8 mouse cellular contexts compared by ENCODE assay signal in genomic region chr11:70652029-70652883, GRCm38 (mm10). TPM values are rescaled to one million over a fixed set of nuclear protein-coding genes. Genes with fewer than 3 reads are reported as not detected.
DNase-seq lines count a peak whose midpoint lies in the region; ATAC-seq and TF ChIP-seq lines count a peak whose summit lies in the region.

No protein-coding gene starts in this region.

- no peak for ATAC-seq in embryonic facial prominence, embryonic 15.5 days (ENCODE audit: insufficient number of reproducible peaks, low FRiP score, low TSS enrichment, low read depth)
- no peak for ATAC-seq in neural tube, embryonic 15.5 days (ENCODE audit: low FRiP score)

- no peak overlapping the region for H3K9ac ChIP-seq in heart, adult 2 months (ENCODE audit: low read depth, low read length)
- H3K9ac ChIP-seq in embryonic facial prominence, embryonic 15.5 days: peak overlapping the region; percentile 24; the same call in 1 of the 2 replicates
- H3K9ac ChIP-seq in neural tube, embryonic 15.5 days (replicated peaks): peak overlapping the region; percentile 86

- intact Hi-C loops in heart, adult 2 months (cut with DNase I): no loop called here

- TF ChIP-seq POLR2A in heart, adult 2 months (IDR thresholded peaks at IDR 0.05; ENCODE audit: insufficient read depth, low read depth, low read length): no peak; the same call in 1 of the 2 replicates

- H3K79me2 ChIP-seq in heart, adult 2 months (replicated peaks; ENCODE audit: control insufficient read depth, insufficient read depth, low read length): peaks cover 8% of the 10 kb centered on the region

- peak overlapping the region; percentile 100 for H3K4me3 ChIP-seq in heart, adult 2 months
- H3K4me3 ChIP-seq in embryonic facial prominence, embryonic 15.5 days (replicated peaks): peak overlapping the region; percentile 100
- peak overlapping the region; percentile 99 for H3K4me3 ChIP-seq in limb, embryonic 10.5 days
- peak overlapping the region; percentile 69 for H3K4me3 ChIP-seq in neural tube, embryonic 15.5 days (replicated peaks)

- H3K36me3 ChIP-seq in heart, adult 2 months (ENCODE audit: control insufficient read depth, insufficient read depth, low read length): peaks cover 29% of the 10 kb centered on the region
- H3K36me3 ChIP-seq in embryonic facial prominence, embryonic 15.5 days: peaks cover 36% of the 10 kb centered on the region
- H3K36me3 ChIP-seq in limb, embryonic 10.5 days: peaks cover 56% of the 10 kb centered on the region
- H3K36me3 ChIP-seq in neural tube, embryonic 15.5 days: peaks cover 35% of the 10 kb centered on the region

- peak; percentile 16 to 26 for DNase-seq in heart, adult 2 months
- DNase-seq in heart, adult 9 months (ENCODE audit: low spot score in 2 of 2): no peak
- peak; percentile 51 for DNase-seq in CD4-positive helper T cell, adult 2 months (ENCODE audit: low read depth, low spot score)
- DNase-seq in limb, embryonic 10.5 days (ENCODE audit: low spot score): peak; percentile 68
- DNase-seq in Muller cell, postnatal 12 days (ENCODE audit: inconsistent ontology term): no peak
- no peak for DNase-seq in right cerebral cortex, adult 2 months (ENCODE audit: low spot score in 2 of 2)

- H3K9me3 ChIP-seq in embryonic facial prominence, embryonic 15.5 days (replicated peaks): no peaks in the 10 kb centered on the region
- H3K9me3 ChIP-seq in limb, embryonic 10.5 days (replicated peaks): no peaks in the 10 kb centered on the region
- H3K9me3 ChIP-seq in neural tube, embryonic 15.5 days (replicated peaks): no peaks in the 10 kb centered on the region

- H3K27ac ChIP-seq in heart, adult 2 months: peak overlapping the region; percentile 99
- peak overlapping the region; percentile 99 for H3K27ac ChIP-seq in embryonic facial prominence, embryonic 15.5 days (replicated peaks)
- peak overlapping the region; percentile 97 for H3K27ac ChIP-seq in limb, embryonic 10.5 days
- no peak overlapping the region for H3K27ac ChIP-seq in neural tube, embryonic 15.5 days (replicated peaks)

- no peak for TF ChIP-seq CTCF in heart, adult 2 months (IDR thresholded peaks at IDR 0.05)

- peaks cover 6% of the 10 kb centered on the region for H3K4me1 ChIP-seq in heart, adult 2 months (ENCODE audit: control insufficient read depth, insufficient read depth, low read length)
- peaks cover 68% of the 10 kb centered on the region for H3K4me1 ChIP-seq in embryonic facial prominence, embryonic 15.5 days
- H3K4me1 ChIP-seq in limb, embryonic 10.5 days: peaks cover 70% of the 10 kb centered on the region
- H3K4me1 ChIP-seq in neural tube, embryonic 15.5 days: peaks cover 78% of the 10 kb centered on the region

- 26% methylated on average over 12 of the region's 12 CpGs for WGBS in heart, adult 2 months
- WGBS in embryonic facial prominence, embryonic 15.5 days: 32% methylated on average over 12 of the region's 12 CpGs
- 64% methylated on average over 12 of the region's 12 CpGs for WGBS in limb, embryonic 10.5 days
- WGBS in neural tube, embryonic 15.5 days: 69% methylated on average over 12 of the region's 12 CpGs

- H3K27me3 ChIP-seq in heart, adult 2 months (ENCODE audit: control insufficient read depth, insufficient read depth, low read length): no peaks in the 10 kb centered on the region
- H3K27me3 ChIP-seq in embryonic facial prominence, embryonic 15.5 days: no peaks in the 10 kb centered on the region
- H3K27me3 ChIP-seq in limb, embryonic 10.5 days (ENCODE audit: low read depth, poor library complexity, severe bottlenecking): no peaks in the 10 kb centered on the region
- H3K27me3 ChIP-seq in neural tube, embryonic 15.5 days (replicated peaks): no peaks in the 10 kb centered on the region

- no peak for TF ChIP-seq EP300 in heart, adult 2 months (IDR thresholded peaks at IDR 0.05; ENCODE audit: insufficient read depth, low read depth, low read length)

- peak overlapping the region; percentile 91 for H3K4me2 ChIP-seq in embryonic facial prominence, embryonic 15.5 days (replicated peaks)
- peak overlapping the region; percentile 91 for H3K4me2 ChIP-seq in neural tube, embryonic 15.5 days

RNA-seq across cellular contexts. Expression of gene Pfn1, which starts 2.2 kb away (rescaled TPM):
- 100 to 1,000 TPM; 270 to 280 TPM for total RNA-seq in heart, adult 2 months (2021)
- 439 and 479 TPM in 2 replicates for polyA plus RNA-seq in heart, adult 2 months (2012; rRNA removed)
- 1,669 and 1,769 TPM in 2 replicates for polyA plus RNA-seq in embryonic facial prominence, embryonic 15.5 days (2015; fragmentation: Nextera tagmentation; extraction: Ambion mirVana)
- 2,132 and 2,568 TPM in 2 replicates for polyA plus RNA-seq in limb, embryonic 10.5 days (2016; fragmentation: Nextera tagmentation; extraction: Ambion mirVana)
- 679 and 994 TPM in 2 replicates for polyA plus RNA-seq in neural tube, embryonic 15.5 days (2015; fragmentation: Nextera tagmentation; extraction: Ambion mirVana)

RNA-seq across cellular contexts. Expression of gene Eno3, which starts 4.7 kb away (rescaled TPM):
- total RNA-seq in heart, adult 2 months (2021): 1,000 to 10,000 TPM; 1,523 to 1,659 TPM
- polyA plus RNA-seq in heart, adult 2 months (2012; rRNA removed): 1,222 and 1,919 TPM in 2 replicates
- 81.9 and 112 TPM in 2 replicates for polyA plus RNA-seq in embryonic facial prominence, embryonic 15.5 days (2015; fragmentation: Nextera tagmentation; extraction: Ambion mirVana)
- 67.8 and 75.6 TPM in 2 replicates for polyA plus RNA-seq in limb, embryonic 10.5 days (2016; fragmentation: Nextera tagmentation; extraction: Ambion mirVana)
- polyA plus RNA-seq in neural tube, embryonic 15.5 days (2015; fragmentation: Nextera tagmentation; extraction: Ambion mirVana): 12.6 and 17.5 TPM in 2 replicates

RNA-seq across cellular contexts. Expression of gene Slc25a11, which starts 5.0 kb away (rescaled TPM):
- total RNA-seq in heart, adult 2 months (2021): 100 to 1,000 TPM; 532 to 626 TPM
- polyA plus RNA-seq in heart, adult 2 months (2012; rRNA removed): 632 and 932 TPM in 2 replicates
- 171 and 176 TPM in 2 replicates for polyA plus RNA-seq in embryonic facial prominence, embryonic 15.5 days (2015; fragmentation: Nextera tagmentation; extraction: Ambion mirVana)
- polyA plus RNA-seq in limb, embryonic 10.5 days (2016; fragmentation: Nextera tagmentation; extraction: Ambion mirVana): 136 and 160 TPM in 2 replicates
- polyA plus RNA-seq in neural tube, embryonic 15.5 days (2015; fragmentation: Nextera tagmentation; extraction: Ambion mirVana): 169 and 174 TPM in 2 replicates

RNA-seq across cellular contexts. Expression of gene Rnf167, which starts 5.2 kb away (rescaled TPM):
- total RNA-seq in heart, adult 2 months (2021): 10 to 100 TPM; 50.8 to 58.7 TPM
- polyA plus RNA-seq in heart, adult 2 months (2012; rRNA removed): 65.0 and 80.9 TPM in 2 replicates
- polyA plus RNA-seq in embryonic facial prominence, embryonic 15.5 days (2015; fragmentation: Nextera tagmentation; extraction: Ambion mirVana): 129 and 147 TPM in 2 replicates
- 85.0 and 104 TPM in 2 replicates for polyA plus RNA-seq in limb, embryonic 10.5 days (2016; fragmentation: Nextera tagmentation; extraction: Ambion mirVana)
- 100 and 109 TPM in 2 replicates for polyA plus RNA-seq in neural tube, embryonic 15.5 days (2015; fragmentation: Nextera tagmentation; extraction: Ambion mirVana)

RNA-seq across cellular contexts. Expression of gene Gp1ba, which starts 13.3 kb away (rescaled TPM):
- total RNA-seq in heart, adult 2 months (2021): under 1 TPM; 0.34 to 0.98 TPM
- polyA plus RNA-seq in heart, adult 2 months (2012; rRNA removed): 0.29 and 0.59 TPM in 2 replicates
- 0.23 and 0.32 TPM in 2 replicates for polyA plus RNA-seq in embryonic facial prominence, embryonic 15.5 days (2015; fragmentation: Nextera tagmentation; extraction: Ambion mirVana)
- polyA plus RNA-seq in limb, embryonic 10.5 days (2016; fragmentation: Nextera tagmentation; extraction: Ambion mirVana): 0.18 and 0.75 TPM in 2 replicates
- polyA plus RNA-seq in neural tube, embryonic 15.5 days (2015; fragmentation: Nextera tagmentation; extraction: Ambion mirVana): 0.15 TPM in 2 replicates

Comparison
In these comparisons a context has a peak if more than half of its experiments do, and no peak if none do; other contexts are left out.
1. DNase-seq: peak in heart, adult 2 months (2 of 2), CD4-positive helper T cell, adult 2 months (single experiment) and limb, embryonic 10.5 days (single experiment); none in heart, adult 9 months (0 of 2), Muller cell, postnatal 12 days (single experiment) and right cerebral cortex, adult 2 months (0 of 2).
2. RNA of gene Eno3, which starts 4.7 kb away (polyA plus RNA-seq): 1,222 to 1,919 TPM in heart, adult 2 months; 81.9 to 112 TPM in embryonic facial prominence, embryonic 15.5 days, 67.8 to 75.6 TPM in limb, embryonic 10.5 days and 12.6 to 17.5 TPM in neural tube, embryonic 15.5 days; every median in the first group is over 10 times any median in the second.
3. Peak in every context shown above with its lines, with median percentiles within 50 percentile points of each other: H3K4me3 ChIP-seq.